Mouse (Mus musculus): ENCODE measurements around the gene Set.

Gene Set

GRCm38 (mm10) chr2:30087310-30087709 is 30.1 kb downstream of the Set start:
- in situ Hi-C loops (cut with MseI, MboI), result no loop called here

GRCm38 (mm10) chr2:30091521-30091920 is 34.3 kb downstream of the Set start:
- in situ Hi-C loops (cut with MseI, MboI), result no loop called here

GRCm38 (mm10) chr2:30092280-30092918 is 35.2 kb downstream of the Set start:
- in situ Hi-C loops (cut with MseI, MboI), result no loop called here

- in situ Hi-C loops (cut with MseI, MboI), result no loop called here
Measured at GRCm38 (mm10) chr2:30093471-30094207, 36.5 kb downstream of the Set start, which contains the start of gene Zdhhc12. TSS of gene Zdhhc12 (minus strand) at chr2:30093648.

- in situ Hi-C loops (cut with MseI, MboI), result no loop called here
Measured at GRCm38 (mm10) chr2:30094208-30094588, 37.0 kb downstream of the Set start.

- in situ Hi-C loops (cut with MseI, MboI), result no loop called here
Measured at GRCm38 (mm10) chr2:30095882-30096527, 38.8 kb downstream of the Set start.

GRCm38 (mm10) chr2:30100214-30100613 is 43.0 kb downstream of the Set start:
- in situ Hi-C loops (cut with MseI, MboI), result loop anchor here in 1 of 2 experiments (10.0 kb wide), 1 partner anchor 65 kb away; no protein-coding TSS in a partner anchor

GRCm38 (mm10) chr2:30106364-30106763 is 49.2 kb downstream of the Set start:
- in situ Hi-C loops (cut with MseI, MboI), result loop anchor here in 1 of 2 experiments (10.0 kb wide), 1 partner anchor 58 kb away; no protein-coding TSS in a partner anchor

- in situ Hi-C loops (cut with MseI, MboI), result loop anchor here in 1 of 2 experiments (10.0 kb wide), 1 partner anchor 57 kb away; no protein-coding TSS in a partner anchor
Measured at GRCm38 (mm10) chr2:30107646-30108045, 50.5 kb downstream of the Set start.

GRCm38 (mm10) chr2:30108260-30108659 is 51.1 kb downstream of the Set start:
- in situ Hi-C loops (cut with MseI, MboI), result loop anchor here in 1 of 2 experiments (10.0 kb wide), 1 partner anchor 57 kb away; no protein-coding TSS in a partner anchor

- in situ Hi-C loops (cut with MseI, MboI), result no loop called here
Measured at GRCm38 (mm10) chr2:30111500-30111899, 54.3 kb downstream of the Set start.

GRCm38 (mm10) chr2:30112564-30112963 is 55.4 kb downstream of the Set start:
- in situ Hi-C loops (cut with MseI, MboI), result no loop called here

GRCm38 (mm10) chr2:30119641-30120051 is 62.5 kb downstream of the Set start:
- in situ Hi-C loops (cut with MseI, MboI), result no loop called here

- in situ Hi-C loops (cut with MseI, MboI), result no loop called here
Measured at GRCm38 (mm10) chr2:30120269-30120668, 63.1 kb downstream of the Set start.
